26 mouse cellular contexts compared by ENCODE assay signal in the genomic region with DNA sequence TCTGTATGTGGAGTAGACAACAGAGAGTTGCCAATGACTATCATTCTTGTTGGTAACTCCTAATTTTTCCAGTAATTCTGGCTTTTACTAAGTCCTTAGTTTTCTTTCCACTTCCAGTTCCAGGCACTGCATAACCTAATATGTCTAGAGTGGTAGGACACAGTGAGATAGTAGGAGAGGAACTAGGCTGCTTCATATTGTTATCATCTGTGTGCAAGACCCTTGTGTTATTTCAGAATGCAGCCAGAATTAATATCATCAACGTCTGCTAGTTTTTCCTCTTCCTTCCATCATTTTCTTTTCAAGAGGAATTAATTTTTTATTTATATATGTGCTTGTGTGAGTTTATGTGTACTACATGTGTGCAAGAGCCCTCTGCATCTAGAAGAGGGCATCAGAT.
"Had no signal": no experiment of that assay in that cellular context is flagged by ENCODE, and none has a peak within 500 bp of the region (broad histone marks: within the 10 kb centered on the region; RNA-seq: fewer than 3 reads in every experiment).

No protein-coding gene starts in this region.

- H3K4me1 ChIP-seq: embryonic facial prominence, embryonic 10.5 days; embryonic facial prominence, embryonic 12.5 days; embryonic facial prominence, embryonic 13.5 days; embryonic facial prominence, embryonic 15.5 days; forebrain, embryonic 13.5 days; forebrain, embryonic 15.5 days; heart, embryonic 10.5 days; heart, embryonic 12.5 days had no signal

- H3K27me3 ChIP-seq: embryonic facial prominence, embryonic 12.5 days; embryonic facial prominence, embryonic 13.5 days; embryonic facial prominence, embryonic 15.5 days; forebrain, embryonic 12.5 days; forebrain, embryonic 13.5 days; forebrain, embryonic 15.5 days; heart, embryonic 12.5 days had no signal

- H3K36me3 ChIP-seq: embryonic facial prominence, embryonic 10.5 days; embryonic facial prominence, embryonic 12.5 days; embryonic facial prominence, embryonic 15.5 days; forebrain, embryonic 10.5 days; forebrain, embryonic 12.5 days; forebrain, embryonic 15.5 days; heart, embryonic 10.5 days; heart, embryonic 12.5 days had no signal

- ATAC-seq: forebrain, embryonic 13.5 days; forebrain, embryonic 14.5 days; forebrain, embryonic 15.5 days; forebrain, embryonic 16.5 days; forebrain, postnatal 0 days had no signal

- DNase-seq: cerebellum, postnatal 10 days; cerebellum, postnatal 14 days; cerebellum, postnatal 25 days; cerebellum, postnatal 36 days; embryo, embryonic 11 days; forebrain, postnatal 0 days; gastrocnemius, adult 2 months; gastrocnemius, postnatal 10 days; gastrocnemius, postnatal 14 days; gastrocnemius, postnatal 25 days; gastrocnemius, postnatal 36 days; heart, adult 18-20 months; heart, adult 2 months had no signal

- H3K9ac ChIP-seq: embryonic facial prominence, embryonic 12.5 days; embryonic facial prominence, embryonic 13.5 days; embryonic facial prominence, embryonic 15.5 days; forebrain, embryonic 12.5 days; forebrain, embryonic 13.5 days; forebrain, embryonic 15.5 days; forebrain, postnatal 0 days; heart, embryonic 12.5 days had no signal

- H3K27ac ChIP-seq: embryonic facial prominence, embryonic 10.5 days; embryonic facial prominence, embryonic 12.5 days; embryonic facial prominence, embryonic 13.5 days; embryonic facial prominence, embryonic 15.5 days; forebrain, embryonic 10.5 days; forebrain, embryonic 12.5 days; forebrain, embryonic 13.5 days; forebrain, embryonic 15.5 days; gastrocnemius, adult 2 months; heart, adult 2 months; heart, embryonic 10.5 days had no signal

- H3K9me3 ChIP-seq: embryonic facial prominence, embryonic 10.5 days; embryonic facial prominence, embryonic 12.5 days; embryonic facial prominence, embryonic 13.5 days; embryonic facial prominence, embryonic 15.5 days; forebrain, embryonic 10.5 days; forebrain, embryonic 12.5 days; forebrain, embryonic 13.5 days; forebrain, embryonic 15.5 days; heart, embryonic 10.5 days; heart, embryonic 12.5 days had no signal

- H3K4me3 ChIP-seq: embryonic facial prominence, embryonic 10.5 days; embryonic facial prominence, embryonic 12.5 days; embryonic facial prominence, embryonic 13.5 days; embryonic facial prominence, embryonic 15.5 days; erythroblast, embryonic 14.5 days; forebrain, embryonic 10.5 days; forebrain, embryonic 12.5 days; forebrain, embryonic 13.5 days; forebrain, embryonic 15.5 days; gastrocnemius, adult 2 months; heart, adult 2 months; heart, embryonic 10.5 days; heart, embryonic 12.5 days had no signal
